Mouse (Mus musculus): Measurements from ENCODE around the gene Cd151.

DNA sequence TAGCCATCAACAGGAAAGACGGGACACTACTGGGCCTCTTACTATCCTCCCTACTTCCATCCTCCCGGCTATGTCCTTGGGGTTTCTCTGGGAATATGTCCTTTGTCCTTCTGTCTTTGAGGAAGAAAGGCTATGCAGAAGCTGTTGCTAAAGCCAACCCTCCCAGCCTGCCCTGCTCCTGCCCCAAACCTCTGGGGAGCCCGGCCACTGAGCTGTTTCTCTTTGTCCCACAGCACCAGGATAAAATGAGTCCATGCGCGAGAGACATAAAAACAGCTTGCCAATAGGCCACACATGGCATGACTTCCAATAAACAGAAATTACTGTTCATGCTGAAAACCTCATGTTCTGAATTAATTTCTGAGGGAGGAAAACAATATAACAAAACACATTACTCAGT, 51.1 kb downstream of the Cd151 start:
- TF ChIP-seq CTCF (IDR thresholded peaks at IDR 0.05; ENCODE audit: borderline replicate concordance, insufficient read depth, low read length) (no peak), POLR2A (IDR thresholded peaks at IDR 0.05; ENCODE audit: low read depth, low read length) (no peak)
